Mouse (Mus musculus) embryonic facial prominence, embryonic 12.5 days (tissue): ENCODE results near the gene Cldnd1. TPM values are rescaled to one million over a fixed set of nuclear protein-coding genes. Genes with fewer than 3 reads are reported as not detected.

Source experiments
- ATAC-seq: fragments of 200-750 bp; cut with Nextera tagmentation; 2 replicates; pipeline ENCODE4 v1.8.0; 2017; ENCODE audit not compliant: insufficient number of reproducible peaks, insufficient read depth, low FRiP score, low TSS enrichment
- H3K27ac ChIP-seq: fragments of 300-500 bp; sonication (generic); 2 replicates; pipeline ENCODE4 v1.5.1; 2016; ENCODE audit warnings: mild to moderate bottlenecking
- H3K27me3 ChIP-seq: fragments of 300-500 bp; sonication (generic); 2 replicates; pipeline ENCODE4 v1.6.1; 2016; ENCODE audit warnings: mild to moderate bottlenecking, moderate library complexity
- H3K36me3 ChIP-seq: fragments of 300-500 bp; sonication (generic); 2 replicates; pipeline ENCODE4 v1.6.1; 2016; ENCODE audit warnings: mild to moderate bottlenecking
- H3K4me1 ChIP-seq: fragments of 300-500 bp; sonication (generic); 2 replicates; pipeline ENCODE4 v1.6.1; 2016
- H3K4me2 ChIP-seq: fragments of 300-500 bp; sonication (generic); replicated peaks from 2 replicates; pipeline ENCODE4 v1.6.1; 2016; ENCODE audit warnings: mild to moderate bottlenecking, moderate library complexity
- H3K4me3 ChIP-seq: fragments of 300-500 bp; sonication (generic); 2 replicates; pipeline ENCODE4 v1.5.1; 2016; ENCODE audit warnings: mild to moderate bottlenecking
- H3K9ac ChIP-seq: fragments of 300-500 bp; sonication (generic); 2 replicates; pipeline ENCODE4 v1.6.1; 2016; ENCODE audit warnings: mild to moderate bottlenecking, moderate library complexity
- H3K9me3 ChIP-seq: fragments of 300-500 bp; sonication (generic); 2 replicates; pipeline ENCODE4 v1.6.1; 2016; ENCODE audit warnings: mild to moderate bottlenecking, moderate library complexity
- WGBS: fragments of 180-500 bp; shearing (Covaris S2); methylation state at CpG from one replicate; pipeline ENCODE4 v1.1.7; 2016; 5-methylcytosine and 5-hydroxymethylcytosine counted together
- polyA plus RNA-seq: library from polyadenylated mRNA; unstranded; fragments of >200 nt; fragmentation: Nextera tagmentation; extraction: Ambion mirVana; gene quantifications from 2 replicates; pipeline ENCODE4 v1.2.1, GENCODE M21; 2016

Cldnd1 gene
- polyA plus RNA-seq, 1 experiment from 2014 or later, result 121 TPM

DNA sequence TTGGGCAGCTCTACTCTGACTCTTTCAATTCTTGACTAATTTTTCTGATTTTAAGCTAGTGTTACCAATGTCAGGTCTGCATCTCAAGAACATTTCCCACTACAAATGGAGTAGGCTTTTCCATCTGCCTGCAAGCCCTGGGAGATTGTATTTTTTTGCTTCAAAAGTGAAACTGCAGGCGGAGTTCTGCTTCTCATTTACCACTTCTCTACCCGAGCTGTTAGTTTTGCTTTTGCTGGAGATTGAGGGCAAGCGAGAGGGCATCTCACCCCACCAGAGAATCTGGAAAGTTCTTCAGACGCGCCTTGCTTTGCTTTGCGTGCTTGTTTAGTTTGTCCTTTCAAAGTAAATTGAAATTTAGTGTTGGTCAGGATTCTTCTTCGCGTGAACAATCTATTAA, 15.5 kb upstream of the Cldnd1 start:
- H3K27me3 ChIP-seq, result no peaks in the 10 kb centered on the region
- WGBS, result 58% methylated on average over 8 of the region's 8 CpGs
- H3K9me3 ChIP-seq, result no peaks in the 10 kb centered on the region
- no peak overlapping the region for H3K9ac ChIP-seq
- H3K4me1 ChIP-seq, result no peaks in the 10 kb centered on the region
- H3K4me2 ChIP-seq, result no peak overlapping the region
- no peaks in the 10 kb centered on the region for H3K36me3 ChIP-seq
- no peak for ATAC-seq
- no peak overlapping the region for H3K4me3 ChIP-seq
- no peak overlapping the region for H3K27ac ChIP-seq

- H3K9me3 ChIP-seq, result no peaks in the 10 kb centered on the region
- no peaks in the 10 kb centered on the region for H3K4me1 ChIP-seq
- no peak overlapping the region for H3K9ac ChIP-seq
- no peaks in the 10 kb centered on the region for H3K27me3 ChIP-seq
- H3K36me3 ChIP-seq, result no peaks in the 10 kb centered on the region
- no peak overlapping the region for H3K4me3 ChIP-seq
- no peak for ATAC-seq
- no peak overlapping the region for H3K27ac ChIP-seq
- H3K4me2 ChIP-seq, result no peak overlapping the region
- WGBS, result 93% methylated on average over 1 of the region's 1 CpGs
Observed at GRCm38 (mm10) chr16:58713128-58713527, 14.6 kb upstream of the Cldnd1 start.

DNA sequence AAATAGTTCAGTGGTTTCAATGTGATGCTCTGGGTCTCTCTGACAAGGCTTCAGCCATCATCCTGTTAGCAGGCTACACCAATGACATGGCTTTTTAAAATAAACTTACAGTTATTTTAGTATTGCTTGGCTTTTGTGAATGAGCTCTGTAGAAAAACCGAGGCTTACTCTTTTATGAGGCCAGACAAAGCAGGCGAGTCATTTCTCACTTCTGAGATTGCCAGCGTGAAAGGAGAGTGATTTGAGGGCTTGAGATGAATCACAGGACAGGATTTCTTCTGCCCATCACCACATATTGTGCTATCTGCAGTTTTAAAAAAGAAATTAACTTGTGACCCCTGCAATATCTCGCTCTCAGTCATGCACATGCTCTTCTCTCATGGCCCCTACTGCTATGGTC, 12.7 kb upstream of the Cldnd1 start:
- Histone ChIP-seq H3K9ac (no peak overlapping the region), H3K36me3 (no peaks in the 10 kb centered on the region), H3K4me2 (no peak overlapping the region), H3K4me1 (no peaks in the 10 kb centered on the region), H3K27ac (no peak overlapping the region), H3K27me3 (no peaks in the 10 kb centered on the region), H3K4me3 (no peak overlapping the region), H3K9me3 (no peaks in the 10 kb centered on the region)
- 79% methylated on average over 4 of the region's 4 CpGs for WGBS
- no peak for ATAC-seq

GRCm38 (mm10) chr16:58718666-58719120, 9.0 kb upstream of the Cldnd1 start, which contains the start of gene Gpr15:
Gpr15 (minus strand) TSS chr16:58719070.
- H3K4me2 ChIP-seq, result no peak within 1 kb of the TSS
- 88% methylated on average over 7 of the region's 7 CpGs for WGBS
- H3K4me1 ChIP-seq, result no peaks in the 10 kb centered on the region
- no peak within 1 kb of the TSS for H3K9ac ChIP-seq
- H3K27ac ChIP-seq, result no peak within 1 kb of the TSS
- no peaks in the 10 kb centered on the region for H3K9me3 ChIP-seq
- H3K27me3 ChIP-seq, result no peaks in the 10 kb centered on the region
- no peaks in the 10 kb centered on the region for H3K36me3 ChIP-seq
- no peak within 1 kb of the TSS for H3K4me3 ChIP-seq
- ATAC-seq, result no peak

GRCm38 (mm10) chr16:58722292-58722691, 5.4 kb upstream of the Cldnd1 start:
- no peaks in the 10 kb centered on the region for H3K4me1 ChIP-seq
- 85% methylated on average over 2 of the region's 2 CpGs for WGBS
- H3K36me3 ChIP-seq, result no peaks in the 10 kb centered on the region
- H3K9me3 ChIP-seq, result no peaks in the 10 kb centered on the region
- H3K27me3 ChIP-seq, result no peaks in the 10 kb centered on the region
- no peak overlapping the region for H3K4me3 ChIP-seq
- H3K4me2 ChIP-seq, result no peak overlapping the region
- H3K27ac ChIP-seq, result no peak overlapping the region
- no peak for ATAC-seq
- H3K9ac ChIP-seq, result no peak overlapping the region

DNA sequence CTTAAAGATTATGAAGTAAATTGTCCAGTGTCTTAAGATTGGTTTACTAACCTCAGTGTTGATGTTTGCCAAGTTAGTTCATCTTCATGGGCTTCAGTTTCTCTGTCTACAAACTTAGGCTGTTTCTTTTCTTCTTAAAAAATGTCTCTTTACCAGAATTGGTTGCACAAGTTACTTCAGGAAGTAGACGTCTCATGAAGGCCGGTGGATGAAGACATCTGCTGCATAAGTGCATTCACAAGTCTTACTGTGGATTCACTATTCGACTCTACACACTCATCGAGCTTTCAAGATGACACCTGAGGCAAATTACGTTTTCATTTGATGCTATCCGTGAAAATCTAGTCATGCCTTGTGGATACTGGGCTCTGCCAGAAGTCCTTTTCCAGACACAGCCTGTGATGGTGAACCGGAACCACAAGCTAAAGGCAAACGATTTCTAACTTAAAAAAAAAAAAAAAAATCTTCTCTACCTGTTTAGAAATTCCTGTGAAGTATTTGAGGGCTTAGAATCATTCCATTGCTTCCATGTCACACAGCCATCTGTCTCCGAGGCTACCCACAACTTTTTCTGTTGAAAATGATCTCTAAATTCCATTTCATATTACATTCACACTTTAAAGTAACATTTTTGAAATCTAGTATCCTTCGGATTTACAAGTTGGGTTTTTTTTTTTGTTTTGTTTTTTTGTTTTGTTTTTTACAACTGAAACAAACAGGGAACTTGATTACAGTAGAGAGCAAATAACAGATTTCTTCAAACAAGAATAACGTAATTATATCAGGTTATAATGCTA, 832 bp upstream of the Cldnd1 start:
- 80% methylated on average over 11 of the region's 11 CpGs for WGBS
- Histone ChIP-seq H3K9me3 (no peaks in the 10 kb centered on the region), H3K4me3 (peak overlapping the region; percentile 78), H3K27me3 (no peaks in the 10 kb centered on the region), H3K9ac (no peak overlapping the region), H3K27ac (no peak overlapping the region), H3K4me2 (peak overlapping the region; percentile 37), H3K36me3 (peaks cover 15% of the 10 kb centered on the region), H3K4me1 (peaks cover 6% of the 10 kb centered on the region)
- ATAC-seq, result no peak

- under 1% methylated on average over 25 of the region's 31 CpGs for WGBS
- H3K4me2 ChIP-seq, result peak overlapping the region; percentile 65
- peak; percentile 93 for ATAC-seq
- peak overlapping the region; percentile 83 for H3K9ac ChIP-seq
- H3K36me3 ChIP-seq, result peaks cover 29% of the 10 kb centered on the region
- H3K4me1 ChIP-seq, result peaks cover 6% of the 10 kb centered on the region
- H3K9me3 ChIP-seq, result no peaks in the 10 kb centered on the region
- H3K4me3 ChIP-seq, result peak overlapping the region; percentile 78
- H3K27me3 ChIP-seq, result no peaks in the 10 kb centered on the region
- H3K27ac ChIP-seq, result peak overlapping the region; percentile 86
Observed at GRCm38 (mm10) chr16:58728176-58728671, 514 bp downstream of the Cldnd1 start.

- Histone ChIP-seq H3K4me1 (no peaks in the 10 kb centered on the region), H3K4me2 (no peak overlapping the region), H3K27ac (no peak overlapping the region), H3K36me3 (peaks cover 20% of the 10 kb centered on the region), H3K9ac (no peak overlapping the region), H3K9me3 (no peaks in the 10 kb centered on the region), H3K27me3 (no peaks in the 10 kb centered on the region), H3K4me3 (no peak overlapping the region)
- ATAC-seq, result no peak
- 72% methylated on average over 4 of the region's 4 CpGs for WGBS
Observed at GRCm38 (mm10) chr16:58738205-58738604, 10.5 kb downstream of the Cldnd1 start.

- H3K9ac ChIP-seq, result no peak overlapping the region
- ATAC-seq, result no peak
- no peaks in the 10 kb centered on the region for H3K9me3 ChIP-seq
- no peak overlapping the region for H3K4me3 ChIP-seq
- H3K4me2 ChIP-seq, result no peak overlapping the region
- no peaks in the 10 kb centered on the region for H3K4me1 ChIP-seq
- H3K27ac ChIP-seq, result no peak overlapping the region
- peaks cover 16% of the 10 kb centered on the region for H3K36me3 ChIP-seq
- WGBS, result 100% methylated on average over 1 of the region's 1 CpGs
- no peaks in the 10 kb centered on the region for H3K27me3 ChIP-seq
Observed at GRCm38 (mm10) chr16:58738800-58739199, 11.1 kb downstream of the Cldnd1 start.

DNA sequence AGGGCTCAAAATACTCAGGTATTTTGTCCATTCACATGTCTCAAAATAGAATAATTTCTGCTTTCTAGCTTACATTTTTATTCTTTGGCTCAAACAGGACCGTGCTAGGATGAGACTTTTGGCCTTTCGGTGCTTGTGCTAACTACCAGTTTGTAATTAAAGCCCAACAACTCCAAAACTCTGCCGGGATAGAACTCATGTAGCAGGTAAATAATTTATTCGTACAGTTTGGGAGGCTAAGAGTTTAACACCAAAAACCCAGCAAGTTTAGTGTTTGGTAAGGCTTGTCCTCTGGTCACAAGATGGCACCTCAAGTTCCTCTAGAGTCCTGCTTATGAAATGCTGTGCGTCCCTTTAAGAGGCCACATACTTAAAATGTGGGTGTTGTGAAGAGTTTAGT, 13.0 kb downstream of the Cldnd1 start:
- 94% methylated on average over 5 of the region's 5 CpGs for WGBS
- H3K9ac ChIP-seq, result no peak overlapping the region
- H3K4me2 ChIP-seq, result no peak overlapping the region
- no peak overlapping the region for H3K4me3 ChIP-seq
- H3K9me3 ChIP-seq, result no peaks in the 10 kb centered on the region
- H3K27me3 ChIP-seq, result no peaks in the 10 kb centered on the region
- no peaks in the 10 kb centered on the region for H3K4me1 ChIP-seq
- no peak overlapping the region for H3K27ac ChIP-seq
- H3K36me3 ChIP-seq, result 0 out of 2 replicates have a peak, but pooled peaks cover 1% of the 10 kb centered on the region
- no peak for ATAC-seq

DNA sequence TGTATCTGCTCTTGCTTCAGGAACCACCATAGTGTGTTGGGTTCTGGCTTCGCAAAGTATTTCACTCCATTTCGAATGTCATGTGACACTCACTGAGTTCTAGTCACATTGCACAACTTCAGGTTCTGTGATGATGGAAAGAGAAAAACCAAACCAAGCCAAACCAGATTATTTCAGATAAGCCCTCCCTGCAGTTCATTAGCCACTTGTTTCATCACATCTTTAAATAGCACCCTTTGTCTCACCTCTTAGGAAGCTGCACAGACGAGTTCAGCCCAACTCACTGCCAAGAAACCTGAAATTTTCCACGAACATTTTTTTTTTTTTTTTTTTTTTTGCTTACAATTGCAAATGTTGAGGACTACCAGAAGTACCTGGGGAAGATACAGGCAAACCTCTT, 19.0 kb downstream of the Cldnd1 start:
- whole genome bisulfite sequencing, result 63% methylated on average over 4 of the region's 4 CpGs
- Histone ChIP-seq H3K27me3 (no peaks in the 10 kb centered on the region), H3K9ac (no peak overlapping the region), H3K27ac (no peak overlapping the region), H3K9me3 (no peaks in the 10 kb centered on the region), H3K36me3 (no peaks in the 10 kb centered on the region), H3K4me1 (no peaks in the 10 kb centered on the region), H3K4me2 (no peak overlapping the region), H3K4me3 (no peak overlapping the region)
- no peak for ATAC-seq

DNA sequence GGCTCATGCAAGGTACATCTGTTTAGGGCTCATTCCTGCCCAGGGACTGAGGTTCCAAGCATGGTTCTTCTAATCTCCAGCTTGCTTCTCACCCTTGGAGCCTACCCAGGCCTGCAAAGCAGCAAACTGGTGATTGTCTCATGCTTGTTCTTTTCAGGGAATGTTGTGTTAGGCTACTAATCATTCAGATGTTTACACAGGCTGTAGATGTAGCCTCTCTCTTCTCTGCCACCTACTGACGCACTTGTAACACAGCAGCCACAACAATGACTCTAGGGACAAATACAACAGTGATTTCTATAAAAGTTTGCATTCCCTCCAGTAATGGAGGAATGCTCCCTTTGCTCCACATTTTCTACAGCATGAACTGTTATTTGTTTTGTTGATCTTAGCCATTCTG, 23.6 kb downstream of the Cldnd1 start:
- ATAC-seq, result no peak
- H3K4me2 ChIP-seq, result no peak overlapping the region
- no peaks in the 10 kb centered on the region for H3K36me3 ChIP-seq
- H3K27me3 ChIP-seq, result no peaks in the 10 kb centered on the region
- WGBS, result 25% methylated on average over 1 of the region's 1 CpGs
- no peak overlapping the region for H3K4me3 ChIP-seq
- H3K9me3 ChIP-seq, result no peaks in the 10 kb centered on the region
- H3K27ac ChIP-seq, result no peak overlapping the region
- H3K9ac ChIP-seq, result no peak overlapping the region
- H3K4me1 ChIP-seq, result no peaks in the 10 kb centered on the region
